Mouse (Mus musculus): ENCODE data around the gene Kctd17. TPM values are rescaled to one million over a fixed set of nuclear protein-coding genes. Genes with fewer than 3 reads are reported as not detected.
A peak's percentile ranks its signal among the peaks of the same experiment; 100 is the strongest.

Kctd17 gene
- polyA plus RNA-seq (2014; fragmentation: Nextera tagmentation; extraction: Ambion mirVana) = 59.1 and 60.5 TPM in 2 replicates

DNA sequence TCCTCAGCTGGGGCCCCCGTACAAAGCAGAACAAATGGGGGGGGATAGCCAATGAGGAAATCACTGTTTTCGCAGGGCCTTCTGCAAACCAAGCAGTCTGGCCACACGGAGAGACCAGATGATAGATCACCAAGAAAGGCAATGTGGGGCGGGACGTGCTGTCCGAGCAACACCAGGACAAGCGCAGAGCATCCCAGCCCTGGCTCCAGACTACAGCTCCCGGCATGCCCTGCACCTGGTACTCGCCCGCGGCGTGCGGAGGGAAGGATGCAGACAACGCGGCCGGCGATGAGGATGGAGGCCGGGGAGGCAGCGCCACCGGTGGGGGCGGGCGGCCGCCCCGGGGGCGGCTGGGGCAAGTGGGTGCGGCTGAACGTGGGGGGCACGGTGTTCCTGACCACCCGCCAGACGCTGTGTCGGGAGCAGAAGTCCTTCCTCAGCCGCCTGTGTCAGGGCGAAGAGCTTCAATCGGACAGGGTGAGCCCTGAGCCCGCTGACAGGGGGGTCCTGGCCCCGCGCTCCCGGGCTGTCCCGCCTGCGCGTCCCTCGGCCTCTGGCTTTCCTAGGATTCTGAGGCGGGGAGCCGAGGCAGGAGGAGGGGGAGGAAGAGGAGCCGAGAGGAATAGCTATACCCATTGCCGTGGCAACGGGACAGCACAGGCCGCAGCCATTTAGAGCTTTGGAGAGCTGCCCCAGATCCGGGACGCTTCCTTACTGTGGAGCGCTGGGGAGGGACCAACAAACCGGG, at the start of gene Kctd17:
Kctd17 (plus strand) TSS at position 174 of the 748 bp plus-strand sequence.
- peak within 1 kb of the TSS; percentile 77 for H3K9ac ChIP-seq (ENCODE audit: low read length)
- H3K27ac ChIP-seq (ENCODE audit: low read depth, low read length) = peak within 1 kb of the TSS; percentile 27
- peaks cover 8% of the 10 kb centered on the region for H3K4me1 ChIP-seq (ENCODE audit: control insufficient read depth, insufficient read depth, low read length)
- DNase-seq (ENCODE audit: low spot score, missing footprints) (peak; percentile 95), ATAC-seq (ENCODE audit: low FRiP score) (peak; percentile 92)
- peak within 1 kb of the TSS; percentile 68 for H3K4me3 ChIP-seq (ENCODE audit: low read depth, low read length)
- H3K27me3 ChIP-seq (ENCODE audit: control insufficient read depth, insufficient read depth, low read length) = no peaks in the 10 kb centered on the region
- no peaks in the 10 kb centered on the region for H3K9me3 ChIP-seq (ENCODE audit: control insufficient read depth, low read length)
- H3K4me2 ChIP-seq = peak within 1 kb of the TSS; percentile 71
- peaks cover 3% of the 10 kb centered on the region for H3K36me3 ChIP-seq (ENCODE audit: control insufficient read depth, insufficient read depth, low read length)
- WGBS = 1% methylated on average over 46 of the region's 52 CpGs

- Histone ChIP-seq H3K9me3 (ENCODE audit: control insufficient read depth, low read length) (no peaks in the 10 kb centered on the region), H3K27me3 (ENCODE audit: control insufficient read depth, insufficient read depth, low read length) (no peaks in the 10 kb centered on the region), H3K4me1 (ENCODE audit: control insufficient read depth, insufficient read depth, low read length) (no peaks in the 10 kb centered on the region), H3K4me2 (no peak overlapping the region), H3K4me3 (ENCODE audit: low read depth, low read length) (no peak overlapping the region), H3K27ac (ENCODE audit: low read depth, low read length) (no peak overlapping the region), H3K9ac (ENCODE audit: low read length) (no peak overlapping the region), H3K36me3 (ENCODE audit: control insufficient read depth, insufficient read depth, low read length) (no peaks in the 10 kb centered on the region)
- no peak for DNase-seq (ENCODE audit: low spot score, missing footprints)
- 89% methylated on average over 2 of the region's 2 CpGs for WGBS
- no peak for ATAC-seq (ENCODE audit: low FRiP score)
Measured at GRCm38 (mm10) chr15:78380208-78380607, 48.2 kb upstream of the Kctd17 start.

GRCm38 (mm10) chr15:78380741-78381140, 47.6 kb upstream of the Kctd17 start:
- no peak overlapping the region for H3K9ac ChIP-seq (ENCODE audit: low read length)
- no peaks in the 10 kb centered on the region for H3K4me1 ChIP-seq (ENCODE audit: control insufficient read depth, insufficient read depth, low read length)
- DNase-seq (ENCODE audit: low spot score, missing footprints) = no peak
- H3K27ac ChIP-seq (ENCODE audit: low read depth, low read length) = no peak overlapping the region
- no peak overlapping the region for H3K4me2 ChIP-seq
- H3K4me3 ChIP-seq (ENCODE audit: low read depth, low read length) = no peak overlapping the region
- no peaks in the 10 kb centered on the region for H3K9me3 ChIP-seq (ENCODE audit: control insufficient read depth, low read length)
- H3K36me3 ChIP-seq (ENCODE audit: control insufficient read depth, insufficient read depth, low read length) = no peaks in the 10 kb centered on the region
- 46% methylated on average over 4 of the region's 4 CpGs for WGBS
- ATAC-seq (ENCODE audit: low FRiP score) = no peak
- H3K27me3 ChIP-seq (ENCODE audit: control insufficient read depth, insufficient read depth, low read length) = no peaks in the 10 kb centered on the region

DNA sequence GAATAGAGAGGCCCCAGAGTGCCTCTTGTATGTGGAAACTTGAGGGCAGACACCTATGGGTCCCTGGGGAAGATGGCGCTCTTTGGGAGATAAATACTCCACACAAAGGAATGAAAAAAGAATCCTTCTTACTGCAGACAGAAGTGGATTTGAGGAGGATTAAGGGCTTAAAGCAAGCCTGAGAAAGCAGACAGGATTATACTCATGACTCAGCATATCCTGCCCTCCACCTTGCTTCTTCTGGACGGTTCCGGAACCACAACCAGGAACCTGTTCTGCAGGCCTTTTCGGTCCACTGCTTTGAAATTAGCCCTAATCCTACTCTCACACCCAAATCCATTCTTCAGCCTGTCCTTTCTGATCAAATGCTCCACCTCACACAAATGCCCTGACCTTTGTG, 46.2 kb upstream of the Kctd17 start:
- no peak for ATAC-seq (ENCODE audit: low FRiP score)
- 67% methylated on average over 4 of the region's 4 CpGs for WGBS
- no peak overlapping the region for H3K9ac ChIP-seq (ENCODE audit: low read length)

DNA sequence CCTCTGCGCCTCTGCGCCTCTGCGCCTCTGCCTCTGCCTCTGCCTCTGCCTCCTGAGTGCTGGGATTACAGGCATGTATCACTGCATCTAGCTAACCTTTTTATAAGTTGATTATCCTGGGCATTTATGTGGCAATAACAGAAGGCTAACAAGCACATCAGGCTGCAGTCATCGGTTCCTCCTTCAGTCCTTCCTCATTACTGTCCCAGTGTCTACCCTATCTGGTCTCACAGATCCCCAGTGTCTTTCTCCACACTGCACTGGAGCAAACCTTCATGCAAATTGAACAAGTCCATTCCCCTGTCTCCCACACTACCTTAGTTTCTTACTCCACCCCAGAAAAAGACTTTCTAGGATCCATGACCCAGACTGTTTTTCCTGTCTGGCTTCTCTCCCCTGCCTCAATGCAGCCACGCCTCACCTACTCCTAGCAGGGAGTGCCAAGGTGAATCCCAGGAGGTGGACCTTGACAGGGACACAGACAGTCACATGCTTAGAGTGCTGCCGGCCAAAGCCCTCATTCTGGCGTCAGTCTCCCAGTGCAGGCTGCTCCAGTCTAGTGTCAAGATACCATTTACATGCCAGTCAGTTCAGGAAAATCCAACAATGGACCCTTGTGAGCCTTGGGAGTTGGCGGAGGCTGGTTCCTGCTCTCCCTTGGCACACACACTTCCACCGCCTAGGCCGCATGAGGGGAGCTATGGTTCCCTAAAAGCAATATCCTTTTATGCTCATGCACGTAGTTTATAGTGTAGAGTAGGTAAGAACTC, 44.7 kb upstream of the Kctd17 start:
- no peaks in the 10 kb centered on the region for H3K9me3 ChIP-seq (ENCODE audit: control insufficient read depth, low read length)
- DNase-seq (ENCODE audit: low spot score, missing footprints) = no peak
- no peaks in the 10 kb centered on the region for H3K4me1 ChIP-seq (ENCODE audit: control insufficient read depth, insufficient read depth, low read length)
- no peak overlapping the region for H3K27ac ChIP-seq (ENCODE audit: low read depth, low read length)
- H3K4me3 ChIP-seq (ENCODE audit: low read depth, low read length) = no peak overlapping the region
- H3K9ac ChIP-seq (ENCODE audit: low read length) = no peak overlapping the region
- WGBS = 89% methylated on average over 11 of the region's 11 CpGs
- no peaks in the 10 kb centered on the region for H3K36me3 ChIP-seq (ENCODE audit: control insufficient read depth, insufficient read depth, low read length)
- H3K4me2 ChIP-seq = no peak overlapping the region
- no peak for ATAC-seq (ENCODE audit: low FRiP score)
- H3K27me3 ChIP-seq (ENCODE audit: control insufficient read depth, insufficient read depth, low read length) = no peaks in the 10 kb centered on the region; the same call in 1 of the 2 replicates

More for the DNA sequence above, 46.2 kb upstream of the Kctd17 start:
- Histone ChIP-seq H3K4me3 (ENCODE audit: low read depth, low read length) (no peak overlapping the region), H3K27me3 (ENCODE audit: control insufficient read depth, insufficient read depth, low read length) (no peaks in the 10 kb centered on the region), H3K4me1 (ENCODE audit: control insufficient read depth, insufficient read depth, low read length) (no peaks in the 10 kb centered on the region), H3K36me3 (ENCODE audit: control insufficient read depth, insufficient read depth, low read length) (no peaks in the 10 kb centered on the region), H3K9me3 (ENCODE audit: control insufficient read depth, low read length) (no peaks in the 10 kb centered on the region), H3K4me2 (no peak overlapping the region), H3K27ac (ENCODE audit: low read depth, low read length) (no peak overlapping the region)
- DNase-seq (ENCODE audit: low spot score, missing footprints) = no peak

DNA sequence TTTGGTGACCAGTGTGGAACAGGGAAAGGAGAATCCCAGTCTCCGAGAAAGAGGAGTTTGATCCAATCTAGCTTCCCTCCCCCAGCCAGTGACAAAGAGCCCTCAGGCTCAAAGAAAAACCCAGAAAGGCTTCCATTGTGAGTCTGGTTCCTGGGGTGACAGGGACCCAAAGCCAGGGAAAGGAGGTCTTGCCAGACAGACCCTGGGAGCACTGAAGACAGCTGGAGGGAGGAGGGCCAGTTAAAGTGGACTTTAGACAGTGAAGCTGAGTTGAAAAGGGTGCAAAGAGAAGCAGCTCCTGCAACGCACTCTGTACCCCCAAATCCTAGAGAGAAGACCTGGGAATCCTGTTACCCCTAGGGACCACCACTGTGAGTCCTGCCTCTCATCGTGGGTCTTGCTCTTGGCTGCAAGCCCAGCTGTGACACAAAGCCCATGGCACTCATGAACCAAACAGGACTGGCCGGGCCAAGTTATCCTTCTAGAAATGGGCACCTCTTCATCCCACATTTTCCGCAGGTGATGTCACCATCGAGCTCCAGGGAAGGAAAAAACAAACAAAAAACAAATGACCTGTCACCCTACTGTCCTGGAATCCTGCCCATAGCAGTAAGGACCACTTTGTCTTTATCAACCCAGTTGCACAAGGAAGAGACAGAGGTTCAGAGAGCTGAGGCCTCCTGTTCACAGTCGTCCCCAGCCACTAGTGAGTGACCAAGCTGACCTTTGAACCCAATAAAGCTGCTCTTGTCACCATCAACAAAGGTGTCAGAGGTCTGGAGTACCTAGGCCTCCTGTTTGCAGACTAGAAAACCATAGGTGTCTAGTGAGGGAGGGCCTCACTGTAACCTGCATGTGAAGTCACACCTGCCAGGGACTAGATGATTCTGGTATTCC, 43.9 kb upstream of the Kctd17 start:
- Histone ChIP-seq H3K36me3 (ENCODE audit: control insufficient read depth, insufficient read depth, low read length) (no peaks in the 10 kb centered on the region), H3K9ac (ENCODE audit: low read length) (no peak overlapping the region), H3K4me2 (no peak overlapping the region), H3K27me3 (ENCODE audit: control insufficient read depth, insufficient read depth, low read length) (no peaks in the 10 kb centered on the region; the same call in 1 of the 2 replicates), H3K27ac (ENCODE audit: low read depth, low read length) (no peak overlapping the region), H3K9me3 (ENCODE audit: control insufficient read depth, low read length) (no peaks in the 10 kb centered on the region), H3K4me1 (ENCODE audit: control insufficient read depth, insufficient read depth, low read length) (no peaks in the 10 kb centered on the region), H3K4me3 (ENCODE audit: low read depth, low read length) (no peak overlapping the region)
- 80% methylated on average over 7 of the region's 7 CpGs for WGBS
- no peak for ATAC-seq (ENCODE audit: low FRiP score)
- DNase-seq (ENCODE audit: low spot score, missing footprints) = no peak

- no peak for ATAC-seq (ENCODE audit: low FRiP score)
- H3K27me3 ChIP-seq (ENCODE audit: control insufficient read depth, insufficient read depth, low read length) = no peaks in the 10 kb centered on the region; the same call in 1 of the 2 replicates
Measured at GRCm38 (mm10) chr15:78385564-78385963, 42.8 kb upstream of the Kctd17 start.

DNA sequence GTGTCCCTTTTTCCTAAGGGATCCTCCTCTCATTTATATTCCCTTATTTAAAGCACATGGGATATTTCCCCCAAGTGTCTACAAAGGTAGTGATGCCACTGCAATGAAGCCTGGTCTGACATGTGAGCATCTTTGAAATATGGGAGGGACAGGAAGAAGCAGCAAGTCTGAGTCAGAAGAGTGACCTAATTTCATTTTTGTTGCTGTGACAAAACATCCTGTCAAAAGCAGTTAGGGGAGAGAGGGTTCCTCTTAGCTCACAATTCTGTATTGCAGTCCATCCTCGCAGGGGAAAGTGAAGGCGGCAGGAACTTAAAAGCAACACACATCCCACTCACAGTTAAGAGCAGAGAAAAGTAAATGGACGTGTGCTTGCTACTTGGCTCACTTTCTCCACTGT, 37.5 kb upstream of the Kctd17 start:
- Histone ChIP-seq H3K4me3 (ENCODE audit: low read depth, low read length) (no peak overlapping the region), H3K9ac (ENCODE audit: low read length) (no peak overlapping the region), H3K4me2 (no peak overlapping the region), H3K27me3 (ENCODE audit: control insufficient read depth, insufficient read depth, low read length) (no peaks in the 10 kb centered on the region; the same call in 1 of the 2 replicates), H3K9me3 (ENCODE audit: control insufficient read depth, low read length) (no peaks in the 10 kb centered on the region), H3K27ac (ENCODE audit: low read depth, low read length) (no peak overlapping the region), H3K36me3 (ENCODE audit: control insufficient read depth, insufficient read depth, low read length) (no peaks in the 10 kb centered on the region), H3K4me1 (ENCODE audit: control insufficient read depth, insufficient read depth, low read length) (no peaks in the 10 kb centered on the region)
- ATAC-seq (ENCODE audit: low FRiP score) (no peak), DNase-seq (ENCODE audit: low spot score, missing footprints) (no peak)
- 73% methylated on average over 3 of the region's 3 CpGs for WGBS

More at GRCm38 (mm10) chr15:78385564-78385963, 42.8 kb upstream of the Kctd17 start:
- H3K9me3 ChIP-seq (ENCODE audit: control insufficient read depth, low read length) = no peaks in the 10 kb centered on the region
- no peaks in the 10 kb centered on the region for H3K4me1 ChIP-seq (ENCODE audit: control insufficient read depth, insufficient read depth, low read length)
- no peaks in the 10 kb centered on the region for H3K36me3 ChIP-seq (ENCODE audit: control insufficient read depth, insufficient read depth, low read length)
- H3K27ac ChIP-seq (ENCODE audit: low read depth, low read length) = no peak overlapping the region
- 83% methylated on average over 1 of the region's 1 CpGs for WGBS
- no peak for DNase-seq (ENCODE audit: low spot score, missing footprints)
- H3K4me3 ChIP-seq (ENCODE audit: low read depth, low read length) = no peak overlapping the region
- no peak overlapping the region for H3K9ac ChIP-seq (ENCODE audit: low read length)
- no peak overlapping the region for H3K4me2 ChIP-seq

Data from midbrain, embryonic 11.5 days (tissue).